Mouse (Mus musculus) liver, embryonic 14.5 days (tissue): Measurements from ENCODE around the gene Setdb2. TPM values are rescaled to one million over a fixed set of nuclear protein-coding genes. Genes with fewer than 3 reads are reported as not detected.
"Not testable (repeated sequence)": the region's sequence is repeated elsewhere in the genome, so short reads cannot be mapped to it uniquely, and the experiment has no call there.

ENCODE experiments used
- ATAC-seq: fragments of 200-750 bp; cut with Nextera tagmentation; 2 replicates; pipeline ENCODE4 v1.8.0; 2017; ENCODE audit warnings: moderate number of reproducible peaks, mild to moderate bottlenecking, moderate library complexity; ENCODE audit not compliant: insufficient read depth
- DNase-seq, 3 experiments: peaks; one replicate each; pipeline ENCODE4 v3.0.0-alpha.2; 2012 to 2013; ENCODE audit warnings: low read depth in 3 of 3, low spot score in 3 of 3
- H3K27ac ChIP-seq: fragments of 300-500 bp; sonication (generic); 2 replicates; pipeline ENCODE4 v1.5.1; 2014; ENCODE audit warnings: moderate library complexity, mild to moderate bottlenecking, control low read depth, inconsistent platforms
- H3K27me3 ChIP-seq: fragments of 300-500 bp; sonication (generic); 2 replicates; pipeline ENCODE4 v1.6.1; 2014; ENCODE audit warnings: mild to moderate bottlenecking, low read length, moderate library complexity; ENCODE audit not compliant: control insufficient read depth, insufficient read depth
- H3K36me3 ChIP-seq: fragments of 300-500 bp; sonication (generic); replicated peaks from 2 replicates; pipeline ENCODE4 v1.6.1; 2014; ENCODE audit warnings: low read depth; ENCODE audit not compliant: control insufficient read depth, insufficient read depth
- H3K4me1 ChIP-seq, 2 experiments: fragments of 200-500 bp in 1 of 2; fragments of 300-500 bp in 1 of 2; sonication (generic) in 1 of 2; replicated peaks; 2 replicates each; pipeline ENCODE4 v1.6.1; 2012 to 2014; ENCODE audit warnings: antibody characterized with exemption in 1 of 2, inconsistent platforms in 1 of 2, low read length in 1 of 2; ENCODE audit not compliant: control insufficient read depth in 2 of 2, insufficient read depth in 2 of 2
- H3K4me2 ChIP-seq: fragments of 300-500 bp; sonication (generic); 2 replicates; pipeline ENCODE4 v1.6.1; 2014; ENCODE audit warnings: low read depth, mild to moderate bottlenecking, control low read depth, moderate library complexity
- H3K4me3 ChIP-seq, 2 experiments: fragments of 200-500 bp in 1 of 2; fragments of 300-500 bp in 1 of 2; sonication (generic) in 1 of 2; 2 replicates each; pipeline ENCODE4 v1.5.1; 2012 to 2014; ENCODE audit warnings: low read depth in 2 of 2, low read length in 2 of 2, mild to moderate bottlenecking in 2 of 2, control low read depth in 1 of 2, inconsistent platforms in 1 of 2, moderate library complexity in 1 of 2; ENCODE audit not compliant: insufficient read depth in 1 of 2
- H3K9ac ChIP-seq: fragments of 300-500 bp; sonication (generic); replicated peaks from 2 replicates; pipeline ENCODE4 v1.6.1; 2014; ENCODE audit warnings: mild to moderate bottlenecking, control low read depth, moderate library complexity
- H3K9me3 ChIP-seq: fragments of 300-500 bp; sonication (generic); 2 replicates; pipeline ENCODE4 v1.6.1; 2016; ENCODE audit warnings: low read length, mixed read lengths; ENCODE audit not compliant: control insufficient read depth
- CTCF ChIP-seq: IDR thresholded peaks from 2 replicates; pipeline ENCODE4 v1.5.1; 2016; ENCODE audit warnings: antibody characterized with exemption, low read depth, control low read depth
- EP300 ChIP-seq: IDR thresholded peaks from 2 replicates; pipeline ENCODE4 v1.6.1; 2016; ENCODE audit warnings: antibody characterized with exemption, low read depth
- WGBS: fragments of 180-500 bp; shearing (Covaris S2); extraction: QIAGEN DNeasy Blood & Tissue Kit; methylation state at CpG from one replicate; pipeline ENCODE4 v1.1.7; 2014; ENCODE audit not compliant: insufficient replicate concordance; 5-methylcytosine and 5-hydroxymethylcytosine counted together
- polyA plus RNA-seq, 2 experiments: library from polyadenylated mRNA; depleted of rRNA in 1 of 2; stranded (reverse) in 1 of 2; unstranded in 1 of 2; fragments of >200 nt; fragmentation: Nextera tagmentation in 1 of 2; extraction: Ambion mirVana in 1 of 2; gene quantifications; 2 replicates each; pipeline versions ENCODE4 v1.2.1 to v1.2.3; 2012 to 2014

Setdb2 gene
- polyA plus RNA-seq, 2 experiments: 5.2 to 6.9 TPM

DNA sequence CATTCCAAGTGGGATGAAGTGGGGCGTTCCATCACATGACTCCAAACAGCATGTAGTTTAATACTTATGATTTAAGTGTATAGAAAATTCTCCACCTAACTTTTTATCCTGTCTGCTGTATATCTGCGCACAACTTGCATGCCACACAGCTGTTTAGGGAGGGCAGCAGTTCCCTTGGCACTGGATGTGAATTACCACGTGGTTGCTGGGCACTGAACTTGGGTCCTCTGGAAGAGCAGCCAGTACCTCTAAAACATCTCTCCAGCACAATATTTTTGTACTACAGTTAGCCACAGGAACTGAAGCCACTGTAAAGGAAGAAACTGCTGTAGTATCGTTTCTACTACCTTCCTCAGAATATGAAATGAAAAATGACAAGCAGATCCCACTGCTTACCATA, 22.5 kb downstream of the Setdb2 start:
- H3K4me1 ChIP-seq: no peaks in the 10 kb centered on the region
- TF ChIP-seq EP300 (no peak), CTCF (no peak)
- no peak for DNase-seq
- no peak for ATAC-seq
- no peak overlapping the region for H3K4me3 ChIP-seq
- no peak overlapping the region for H3K4me2 ChIP-seq
- WGBS: 73% methylated on average over 4 of the region's 4 CpGs
- H3K36me3 ChIP-seq: peaks cover 13% of the 10 kb centered on the region
- H3K27me3 ChIP-seq: no peaks in the 10 kb centered on the region
- H3K9me3 ChIP-seq: no peaks in the 10 kb centered on the region
- no peak overlapping the region for H3K9ac ChIP-seq
- no peak overlapping the region for H3K27ac ChIP-seq

DNA sequence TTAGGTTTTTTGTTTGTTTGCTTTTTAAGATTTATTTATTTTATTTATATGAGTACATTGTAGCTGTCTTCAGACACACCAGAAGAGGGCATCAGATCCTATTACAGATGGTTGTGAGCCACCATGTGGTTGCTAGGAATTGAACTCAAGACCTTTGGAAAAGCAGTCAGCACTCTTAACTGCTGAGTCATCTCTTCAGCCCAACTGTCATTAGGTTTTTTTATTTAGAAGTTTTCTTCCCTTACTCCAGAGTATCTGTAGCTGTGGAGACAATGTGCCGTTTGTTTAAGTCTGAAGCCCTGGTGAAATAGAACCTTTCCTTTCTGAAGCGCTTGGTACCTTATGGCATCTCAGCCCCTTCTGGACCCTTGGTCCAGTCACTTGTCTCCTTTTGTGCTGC, 25.7 kb downstream of the Setdb2 start:
- H3K4me3 ChIP-seq, H3K9ac ChIP-seq, DNase-seq, H3K27ac ChIP-seq, ATAC-seq, H3K27me3 ChIP-seq, H3K4me1 ChIP-seq, H3K9me3 ChIP-seq, H3K4me2 ChIP-seq: not testable (repeated sequence)
- H3K36me3 ChIP-seq: peaks cover 13% of the 10 kb centered on the region
- WGBS: 83% methylated on average over 2 of the region's 2 CpGs

- ATAC-seq (no peak), DNase-seq (no peak)
- Histone ChIP-seq H3K27me3 (no peaks in the 10 kb centered on the region), H3K4me3 (no peak overlapping the region), H3K9ac (no peak overlapping the region), H3K9me3 (no peaks in the 10 kb centered on the region), H3K4me1 (no peaks in the 10 kb centered on the region), H3K27ac (no peak overlapping the region), H3K4me2 (no peak overlapping the region), H3K36me3 (no peaks in the 10 kb centered on the region)
- no peak for TF ChIP-seq EP300
- no peak for TF ChIP-seq CTCF
- 29% methylated on average over 2 of the region's 2 CpGs for WGBS
Observed at GRCm38 (mm10) chr14:59396999-59397398, 43.7 kb downstream of the Setdb2 start.

DNA sequence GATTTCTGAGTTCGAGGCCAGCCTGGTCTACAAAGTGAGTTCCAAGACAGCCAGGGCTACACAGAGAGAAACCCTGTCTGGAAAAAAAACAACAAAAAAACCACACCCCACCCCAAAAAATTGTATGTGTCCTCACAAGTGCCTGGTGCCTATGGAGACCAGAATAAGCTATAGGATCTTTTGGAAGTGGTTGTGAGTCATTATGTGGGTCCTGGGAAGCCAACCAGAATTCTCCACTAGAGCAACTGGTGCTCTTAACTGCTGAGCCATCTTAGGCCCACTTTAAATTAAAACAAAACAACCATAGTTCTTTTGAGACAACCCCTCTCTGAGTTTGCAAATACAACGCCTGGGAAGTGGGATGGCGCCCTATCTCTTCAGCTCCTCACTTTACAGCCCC, 45.4 kb downstream of the Setdb2 start, which contains the start of gene Phf11c:
Phf11c (minus strand) TSS at position 101 of the 400 bp plus-strand sequence.
- H3K27ac ChIP-seq: no peak within 1 kb of the TSS
- no peaks in the 10 kb centered on the region for H3K36me3 ChIP-seq
- WGBS: 71% methylated on average over 3 of the region's 3 CpGs
- H3K9ac ChIP-seq: no peak within 1 kb of the TSS
- no peak within 1 kb of the TSS for H3K4me2 ChIP-seq
- no peaks in the 10 kb centered on the region for H3K4me1 ChIP-seq
- no peaks in the 10 kb centered on the region for H3K9me3 ChIP-seq
- TF ChIP-seq CTCF (no peak), EP300 (no peak)
- ATAC-seq (no peak), DNase-seq (no peak)
- H3K4me3 ChIP-seq: no peak within 1 kb of the TSS
- H3K27me3 ChIP-seq: no peaks in the 10 kb centered on the region

GRCm38 (mm10) chr14:59390181-59390580, 50.5 kb downstream of the Setdb2 start:
- not testable (repeated sequence) for H3K4me3 ChIP-seq, H3K27ac ChIP-seq, H3K9ac ChIP-seq, DNase-seq, H3K27me3 ChIP-seq, H3K36me3 ChIP-seq, H3K4me1 ChIP-seq, ATAC-seq, H3K4me2 ChIP-seq, H3K9me3 ChIP-seq
- peak; percentile 38; the same call in 1 of the 2 replicates for TF ChIP-seq CTCF
- WGBS: 70% methylated on average over 4 of the region's 4 CpGs
